Mouse (Mus musculus) brain, embryonic 14.5 days (tissue): ENCODE results near the gene Acsf3.

ENCODE experiments used
- CTCF ChIP-seq: fragments of 200-500 bp; IDR thresholded peaks from 2 replicates; pipeline ENCODE4 v1.5.1; 2012; ENCODE audit warnings: inconsistent platforms, mild to moderate bottlenecking, moderate library complexity, borderline replicate concordance; ENCODE audit not compliant: insufficient read depth, insufficient read length; ENCODE audit errors: extremely low read depth
- POLR2A ChIP-seq: fragments of 200-500 bp; IDR thresholded peaks from 2 replicates; pipeline ENCODE4 v1.6.1; 2012; ENCODE audit warnings: mild to moderate bottlenecking, inconsistent platforms, borderline replicate concordance; ENCODE audit not compliant: poor library complexity, insufficient read depth, insufficient read length, severe bottlenecking; ENCODE audit errors: extremely low read depth

GRCm38 (mm10) chr8:122794175-122794454, 18.8 kb downstream of the Acsf3 start:
- TF ChIP-seq POLR2A (no peak), CTCF (no peak)
